Mouse (Mus musculus) layer of hippocampus, postnatal 25 days (tissue): ENCODE data around the gene 1700018B08Rik. TPM values are rescaled to one million over a fixed set of nuclear protein-coding genes. Genes with fewer than 3 reads are reported as not detected.

Source experiments
- DNase-seq, 2 experiments: peaks; one replicate each; pipeline ENCODE4 v3.0.0; 2022; ENCODE audit warnings: mixed read lengths in 2 of 2, low spot score in 1 of 2; ENCODE audit errors: extremely low spot score in 1 of 2
- total RNA-seq, 2 experiments: library from RNA; stranded (reverse); gene quantifications; 2 replicates each; pipeline ENCODE4 v1.2.3; 2021

1700018B08Rik gene
- total RNA-seq, 2 experiments from 2014 or later: not detected

- no peak for DNase-seq
Measured at GRCm38 (mm10) chr8:121525111-121525818, 18.9 kb downstream of the 1700018B08Rik start.

GRCm38 (mm10) chr8:121513429-121513828 is 30.7 kb downstream of the 1700018B08Rik start:
- peak; percentile 78 to 97 for DNase-seq

GRCm38 (mm10) chr8:121511751-121512150 is 32.4 kb downstream of the 1700018B08Rik start:
- DNase-seq: no peak

- no peak for DNase-seq
Measured at GRCm38 (mm10) chr8:121497621-121498020, 46.5 kb downstream of the 1700018B08Rik start.

GRCm38 (mm10) chr8:121491633-121492032 is 52.5 kb downstream of the 1700018B08Rik start:
- DNase-seq: no peak

- DNase-seq: no peak
Measured at GRCm38 (mm10) chr8:121484072-121484782, 59.9 kb downstream of the 1700018B08Rik start.

Other genes starting within 250 kb of the 1700018B08Rik start
- 100 to 1,000 TPM; 107 to 113 TPM for gene Fbxo31, start 34.5 kb upstream of the 1700018B08Rik start, total RNA-seq
- gene Map1lc3b, start 46.0 kb upstream of the 1700018B08Rik start, total RNA-seq: 100 to 1,000 TPM; 160 to 197 TPM
- 10 to 100 TPM; 79.7 to 88.2 TPM for gene Zcchc14, start 108.6 kb upstream of the 1700018B08Rik start, total RNA-seq
- gene Jph3, start 185.3 kb upstream of the 1700018B08Rik start, total RNA-seq: 100 to 1,000 TPM; 301 to 309 TPM